Mouse (Mus musculus) liver, embryonic 13.5 days (tissue): ENCODE measurements around the gene Rspo1. TPM values are rescaled to one million over a fixed set of nuclear protein-coding genes. Genes with fewer than 3 reads are reported as not detected.

Experiments
- ATAC-seq: fragments of 200-750 bp; cut with Nextera tagmentation; 2 replicates; pipeline ENCODE4 v1.8.0; 2017; ENCODE audit warnings: low read depth, mild to moderate bottlenecking, moderate number of reproducible peaks, moderate library complexity
- DNase-seq: peaks from one replicate; pipeline ENCODE4 v3.0.0; 2022
- H3K27ac ChIP-seq: fragments of 300-500 bp; sonication (generic); 2 replicates; pipeline ENCODE4 v1.5.1; 2015; ENCODE audit warnings: moderate library complexity, mild to moderate bottlenecking, inconsistent platforms
- H3K27me3 ChIP-seq: fragments of 300-500 bp; sonication (generic); 2 replicates; pipeline ENCODE4 v1.6.1; 2015; ENCODE audit warnings: mild to moderate bottlenecking, inconsistent platforms
- H3K36me3 ChIP-seq: fragments of 300-500 bp; sonication (generic); 2 replicates; pipeline ENCODE4 v1.6.1; 2015; ENCODE audit warnings: mild to moderate bottlenecking, inconsistent platforms
- H3K4me1 ChIP-seq: fragments of 300-500 bp; sonication (generic); replicated peaks from 2 replicates; pipeline ENCODE4 v1.6.1; 2015; ENCODE audit warnings: inconsistent platforms
- H3K4me2 ChIP-seq: fragments of 300-500 bp; sonication (generic); 2 replicates; pipeline ENCODE4 v1.6.1; 2015; ENCODE audit warnings: inconsistent platforms, mild to moderate bottlenecking, moderate library complexity
- H3K4me3 ChIP-seq: fragments of 300-500 bp; sonication (generic); replicated peaks from 2 replicates; pipeline ENCODE4 v1.5.1; 2015; ENCODE audit warnings: mild to moderate bottlenecking, inconsistent platforms
- H3K9ac ChIP-seq: fragments of 300-500 bp; sonication (generic); 2 replicates; pipeline ENCODE4 v1.6.1; 2015; ENCODE audit warnings: mild to moderate bottlenecking, inconsistent platforms
- H3K9me3 ChIP-seq: fragments of 300-500 bp; sonication (generic); replicated peaks from 2 replicates; pipeline ENCODE4 v1.6.1; 2016; ENCODE audit warnings: inconsistent platforms
- WGBS: fragments of 180-500 bp; shearing (Covaris S2); methylation state at CpG from one replicate; pipeline ENCODE4 v1.1.7; 2015; ENCODE audit not compliant: insufficient replicate concordance; 5-methylcytosine and 5-hydroxymethylcytosine counted together
- polyA plus RNA-seq: library from polyadenylated mRNA; unstranded; fragments of >200 nt; fragmentation: Nextera tagmentation; extraction: Ambion mirVana; gene quantifications from 2 replicates; pipeline ENCODE4 v1.2.1, GENCODE M21; 2015

The Rspo1 gene
- polyA plus RNA-seq, 1 experiment from 2014 or later = 0.51 TPM

- H3K4me2 ChIP-seq = no peak overlapping the region
- no peak overlapping the region for H3K27ac ChIP-seq
- H3K9me3 ChIP-seq = no peaks in the 10 kb centered on the region
- no peaks in the 10 kb centered on the region for H3K4me1 ChIP-seq
- DNase-seq (no peak), ATAC-seq (no peak)
- no peak overlapping the region for H3K4me3 ChIP-seq
- H3K27me3 ChIP-seq = peaks cover 22% of the 10 kb centered on the region
- no peaks in the 10 kb centered on the region for H3K36me3 ChIP-seq
- H3K9ac ChIP-seq = no peak overlapping the region
- WGBS = 16% methylated on average over 5 of the region's 5 CpGs
These were observed 8.0 kb upstream of the Rspo1 start for GRCm38 (mm10) chr4:124978201-124978600.

DNA sequence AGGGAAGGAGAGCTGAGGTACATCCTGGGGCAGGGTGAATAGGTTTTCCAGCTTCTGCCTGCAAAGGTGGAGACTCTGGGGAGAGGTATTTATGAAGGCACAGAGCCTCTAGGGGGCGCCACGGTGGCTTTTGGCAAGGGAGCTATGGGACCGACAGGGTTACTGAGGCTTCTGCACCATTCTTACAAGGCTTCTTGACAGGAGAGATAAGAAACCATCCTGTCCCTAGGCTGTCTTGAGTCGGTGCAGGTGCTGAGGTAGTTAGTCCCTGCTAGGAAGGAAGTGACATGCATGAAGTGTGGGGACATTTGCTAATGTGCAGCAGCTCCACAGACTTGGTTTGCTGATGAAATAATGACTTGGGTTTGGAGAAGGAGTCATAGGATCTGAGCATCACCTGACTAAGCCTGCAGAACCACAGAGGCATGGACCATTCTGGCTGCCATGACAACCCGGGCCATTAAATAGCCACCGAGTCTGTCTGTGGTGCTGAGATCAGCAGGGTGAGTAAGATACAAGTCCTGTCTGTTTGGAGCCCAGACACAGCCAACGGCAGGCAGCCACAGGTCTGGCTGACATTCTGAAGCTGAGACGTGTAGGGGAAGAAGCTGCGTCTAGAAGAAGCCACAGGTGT, 2.2 kb upstream of the Rspo1 start:
- Histone ChIP-seq H3K9ac (no peak overlapping the region), H3K4me2 (no peak overlapping the region), H3K4me3 (no peak overlapping the region), H3K4me1 (0 out of 2 replicates have a peak, but pooled peaks cover 3% of the 10 kb centered on the region), H3K27ac (no peak overlapping the region), H3K27me3 (peaks cover 80% of the 10 kb centered on the region), H3K9me3 (no peaks in the 10 kb centered on the region), H3K36me3 (no peaks in the 10 kb centered on the region)
- WGBS = 17% methylated on average over 9 of the region's 9 CpGs
- ATAC-seq (0 out of 2 replicates have a peak, but pooled peaks have one; percentile 29), DNase-seq (no peak)

- no peak overlapping the region for H3K4me2 ChIP-seq
- no peak for DNase-seq
- H3K4me1 ChIP-seq = 0 out of 2 replicates have a peak, but pooled peaks cover 3% of the 10 kb centered on the region
These were observed 1.2 kb upstream of the Rspo1 start for GRCm38 (mm10) chr4:124984871-124985670.

DNA sequence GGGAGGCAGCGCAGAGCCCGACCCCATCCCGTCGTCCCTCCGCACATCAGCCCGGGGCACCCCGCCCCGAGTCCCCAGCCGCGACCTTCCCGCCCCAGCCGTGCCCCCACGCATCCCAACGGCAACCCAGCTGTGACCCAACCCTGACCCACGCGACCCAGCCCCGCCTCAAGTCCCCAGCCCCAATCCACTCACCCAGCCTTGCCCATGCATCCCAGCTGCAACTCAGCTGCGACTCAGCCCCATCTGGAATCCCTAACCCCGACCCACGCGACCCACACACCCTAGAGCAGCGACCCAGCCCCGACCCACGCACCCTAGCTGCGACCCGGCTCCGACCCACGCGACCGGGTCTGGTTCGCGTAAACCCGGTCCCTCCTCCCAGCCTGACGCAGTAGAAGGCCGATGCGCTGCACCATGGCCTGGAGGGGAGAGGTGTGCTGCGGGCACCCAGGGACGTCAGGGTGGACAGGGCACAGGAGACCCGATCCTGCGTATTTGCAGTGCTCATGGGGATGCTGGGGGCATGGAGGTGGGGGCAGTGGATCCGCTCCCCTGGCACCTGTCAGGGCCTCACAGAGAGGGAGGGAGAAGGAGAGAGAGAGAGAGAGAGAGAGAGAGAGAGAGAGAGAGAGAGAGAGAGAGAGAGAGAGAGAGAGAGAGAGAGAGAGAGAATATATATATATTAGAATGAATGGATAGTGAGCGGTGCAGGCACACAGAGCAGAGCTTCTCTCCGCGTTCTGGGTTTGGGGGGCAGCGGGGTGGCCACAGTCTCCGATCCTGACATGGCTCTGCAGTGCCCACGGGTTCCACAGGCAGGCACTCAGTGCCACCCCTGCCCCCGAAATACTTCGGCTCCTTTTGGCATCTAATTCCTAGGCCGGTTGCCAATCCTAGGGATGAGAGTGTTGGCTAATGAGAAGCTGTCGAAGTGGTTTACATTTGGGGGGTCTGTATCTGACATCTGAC, 795 bp downstream of the Rspo1 start:
- Histone ChIP-seq H3K27ac (no peak overlapping the region), H3K27me3 (peaks cover 99% of the 10 kb centered on the region), H3K4me3 (peak overlapping the region; percentile 42), H3K4me1 (peaks cover 8% of the 10 kb centered on the region; the same call in 1 of the 2 replicates), H3K9me3 (no peaks in the 10 kb centered on the region), H3K4me2 (peak overlapping the region; percentile 52), H3K9ac (no peak overlapping the region), H3K36me3 (no peaks in the 10 kb centered on the region)
- no peak for ATAC-seq
- WGBS = 5% methylated on average over 51 of the region's 51 CpGs
- DNase-seq = no peak

More at GRCm38 (mm10) chr4:124984871-124985670, 1.2 kb upstream of the Rspo1 start:
- WGBS = 11% methylated on average over 18 of the region's 18 CpGs
- H3K9me3 ChIP-seq = no peaks in the 10 kb centered on the region
- no peak for ATAC-seq
- no peak overlapping the region for H3K4me3 ChIP-seq
- H3K27ac ChIP-seq = no peak overlapping the region
- peaks cover 87% of the 10 kb centered on the region for H3K27me3 ChIP-seq
- no peak overlapping the region for H3K9ac ChIP-seq
- no peaks in the 10 kb centered on the region for H3K36me3 ChIP-seq

DNA sequence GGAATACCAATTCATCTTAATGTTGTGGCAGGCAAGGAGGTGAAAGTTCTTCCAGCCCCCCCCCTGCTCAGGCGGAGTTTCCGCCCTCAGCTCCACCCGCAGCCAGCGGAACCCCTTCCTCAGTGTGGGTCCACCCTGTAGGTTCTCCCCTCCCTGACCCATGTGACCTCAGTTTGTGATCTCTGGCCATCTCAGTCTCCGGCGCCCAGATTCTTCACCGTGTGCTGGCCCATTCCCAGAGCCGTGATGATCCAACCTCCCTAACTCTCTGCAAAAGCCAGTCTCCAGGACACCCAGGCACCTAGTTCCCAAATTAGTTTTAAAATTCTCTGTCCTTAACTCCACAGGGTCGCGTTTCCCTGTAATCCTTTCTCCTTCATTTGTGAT, 1.5 kb downstream of the Rspo1 start:
- ATAC-seq (no peak), DNase-seq (no peak)
- peaks cover 8% of the 10 kb centered on the region; the same call in 1 of the 2 replicates for H3K4me1 ChIP-seq
- no peaks in the 10 kb centered on the region for H3K36me3 ChIP-seq
- H3K27ac ChIP-seq = no peak overlapping the region
- no peak overlapping the region for H3K4me2 ChIP-seq
- H3K9me3 ChIP-seq = no peaks in the 10 kb centered on the region
- H3K9ac ChIP-seq = no peak overlapping the region
- H3K4me3 ChIP-seq = no peak overlapping the region
- 9% methylated on average over 10 of the region's 10 CpGs for WGBS
- H3K27me3 ChIP-seq = peaks cover 97% of the 10 kb centered on the region

DNA sequence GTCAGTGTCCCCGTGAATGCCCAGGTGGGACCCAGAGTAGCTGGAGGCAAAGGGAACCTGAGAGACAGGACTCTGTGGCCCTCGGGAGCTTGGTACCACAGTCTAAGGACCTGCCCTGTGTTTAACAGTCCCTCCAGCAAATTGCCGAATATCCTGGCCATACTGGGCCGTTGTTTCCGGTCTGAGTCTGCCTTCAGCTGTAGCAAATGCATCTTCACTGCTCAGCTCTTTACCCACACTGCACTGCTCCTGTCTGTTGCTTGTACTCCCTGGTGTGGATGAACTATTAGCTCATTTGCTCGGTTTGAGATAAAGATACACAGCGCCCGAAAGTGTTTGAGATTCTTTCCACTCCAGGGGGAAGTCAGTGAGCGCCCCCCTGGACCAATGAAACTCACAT, 2.2 kb downstream of the Rspo1 start:
- no peak overlapping the region for H3K27ac ChIP-seq
- H3K27me3 ChIP-seq = peaks cover 91% of the 10 kb centered on the region
- 17% methylated on average over 9 of the region's 9 CpGs for WGBS
- ATAC-seq = no peak
- no peak overlapping the region for H3K4me2 ChIP-seq
- no peaks in the 10 kb centered on the region for H3K9me3 ChIP-seq
- no peak overlapping the region for H3K9ac ChIP-seq
- H3K36me3 ChIP-seq = no peaks in the 10 kb centered on the region
- no peak for DNase-seq
- no peak overlapping the region for H3K4me3 ChIP-seq
- peaks cover 8% of the 10 kb centered on the region; the same call in 1 of the 2 replicates for H3K4me1 ChIP-seq

DNA sequence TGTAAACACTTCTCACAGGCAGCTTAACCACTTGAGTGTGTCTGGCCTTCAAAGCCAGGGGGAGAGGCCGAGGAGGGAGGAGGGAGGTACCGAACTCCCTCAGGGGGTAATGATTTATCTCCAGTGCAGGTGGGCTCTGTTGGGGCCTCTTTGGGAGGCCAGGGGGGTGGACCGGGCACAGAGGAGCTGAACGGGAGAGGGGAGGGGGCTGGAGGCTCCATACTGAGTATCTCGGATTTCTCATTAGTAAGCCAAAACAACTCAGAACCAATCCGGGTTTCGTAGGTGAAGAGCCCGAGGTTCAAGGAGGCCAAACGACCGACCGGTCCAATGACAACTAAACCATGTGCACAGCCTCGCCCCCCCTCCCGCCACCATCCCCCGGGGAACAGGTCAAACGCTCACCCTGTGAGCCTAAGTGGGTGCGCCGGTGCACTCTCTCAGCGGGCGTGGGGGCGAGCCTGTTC, 3.6 kb downstream of the Rspo1 start:
- Histone ChIP-seq H3K4me3 (no peak overlapping the region), H3K36me3 (no peaks in the 10 kb centered on the region), H3K4me1 (peaks cover 8% of the 10 kb centered on the region; the same call in 1 of the 2 replicates), H3K27ac (no peak overlapping the region), H3K9me3 (no peaks in the 10 kb centered on the region), H3K9ac (no peak overlapping the region), H3K27me3 (peaks cover 77% of the 10 kb centered on the region), H3K4me2 (0 out of 2 replicates have a peak overlapping the region, but pooled peaks have one; percentile 13)
- no peak for ATAC-seq
- 11% methylated on average over 20 of the region's 20 CpGs for WGBS
- no peak for DNase-seq

- Histone ChIP-seq H3K36me3 (no peaks in the 10 kb centered on the region), H3K9me3 (no peaks in the 10 kb centered on the region), H3K27ac (no peak overlapping the region), H3K9ac (no peak overlapping the region), H3K4me2 (0 out of 2 replicates have a peak overlapping the region, but pooled peaks have one; percentile 13), H3K27me3 (peaks cover 72% of the 10 kb centered on the region), H3K4me1 (peaks cover 8% of the 10 kb centered on the region; the same call in 1 of the 2 replicates), H3K4me3 (no peak overlapping the region)
- DNase-seq (no peak), ATAC-seq (no peak)
- WGBS = 1% methylated on average over 7 of the region's 7 CpGs
These were observed 4.1 kb downstream of the Rspo1 start for GRCm38 (mm10) chr4:124990325-124990724.

- Histone ChIP-seq H3K9me3 (no peaks in the 10 kb centered on the region), H3K4me2 (no peak overlapping the region), H3K4me1 (peaks cover 3% of the 10 kb centered on the region; the same call in 1 of the 2 replicates), H3K27me3 (0 out of 2 replicates have a peak, but pooled peaks cover 2% of the 10 kb centered on the region), H3K27ac (peak overlapping the region; percentile 29; the same call in 1 of the 2 replicates), H3K9ac (no peak overlapping the region), H3K36me3 (no peaks in the 10 kb centered on the region), H3K4me3 (no peak overlapping the region)
- WGBS = 56% methylated on average over 10 of the region's 10 CpGs
- DNase-seq (peak; percentile 15), ATAC-seq (no peak)
These were observed 11.4 kb downstream of the Rspo1 start for GRCm38 (mm10) chr4:124997479-124998147.

- Histone ChIP-seq H3K9ac (no peak overlapping the region), H3K4me3 (no peak overlapping the region), H3K4me2 (no peak overlapping the region)
These were observed 13.3 kb downstream of the Rspo1 start for GRCm38 (mm10) chr4:124999548-124999947.

More at GRCm38 (mm10) chr4:124999548-124999947, 13.3 kb downstream of the Rspo1 start:
- Histone ChIP-seq H3K27me3 (peaks cover 10% of the 10 kb centered on the region), H3K4me1 (peaks cover 8% of the 10 kb centered on the region; the same call in 1 of the 2 replicates), H3K9me3 (no peaks in the 10 kb centered on the region), H3K36me3 (no peaks in the 10 kb centered on the region), H3K27ac (no peak overlapping the region)
- 74% methylated on average over 3 of the region's 3 CpGs for WGBS
- no peak for ATAC-seq
- no peak for DNase-seq
